Mouse (Mus musculus) MEL (cell line): ENCODE data around the gene Wrb.

Experiments used
- CHD2 ChIP-seq: IDR thresholded peaks from 2 replicates; pipeline ENCODE4 v1.6.1; 2011; ENCODE audit warnings: low read length, improper control_type of control experiment
- CTCF ChIP-seq, 3 experiments: IDR thresholded peaks in 2 of 3; conservative IDR thresholded peaks in 1 of 3; 2 replicates each; pipeline ENCODE4 v1.5.1; 2011 to 2012; ENCODE audit warnings: low read length in 3 of 3, low read depth in 2 of 3, mild to moderate bottlenecking in 2 of 3, improper control_type of control experiment in 1 of 3, inconsistent platforms in 1 of 3, mixed read lengths in 1 of 3, moderate library complexity in 1 of 3; ENCODE audit not compliant: control insufficient read depth in 1 of 3, insufficient read depth in 1 of 3, poor library complexity in 1 of 3, severe bottlenecking in 1 of 3
- ETS1 ChIP-seq: IDR thresholded peaks from 2 replicates; pipeline ENCODE4 v1.6.1; 2012; ENCODE audit warnings: low read depth, mild to moderate bottlenecking, inconsistent platforms, low read length, improper control_type of control experiment, moderate library complexity
- MAZ ChIP-seq: IDR thresholded peaks from 2 replicates; pipeline ENCODE4 v1.6.1; 2012; ENCODE audit warnings: low read depth, mild to moderate bottlenecking, inconsistent platforms, low read length, improper control_type of control experiment
- NRF1 ChIP-seq: IDR thresholded peaks from 2 replicates; pipeline ENCODE4 v1.6.1; 2014; ENCODE audit warnings: low read depth, mild to moderate bottlenecking, inconsistent platforms, low read length, improper control_type of control experiment, moderate library complexity; ENCODE audit not compliant: poor library complexity, insufficient read depth, severe bottlenecking
- POLR2A ChIP-seq, 2 experiments: IDR thresholded peaks; 2 replicates each; pipeline ENCODE4 v1.6.1; 2011 to 2012; ENCODE audit warnings: low read length in 2 of 2, mild to moderate bottlenecking in 2 of 2, control low read depth in 1 of 2, improper control_type of control experiment in 1 of 2, low read depth in 1 of 2, moderate library complexity in 1 of 2; ENCODE audit not compliant: control insufficient read depth in 1 of 2, insufficient read depth in 1 of 2, poor library complexity in 1 of 2
- POLR2AphosphoS2 ChIP-seq: IDR thresholded peaks from 2 replicates; pipeline ENCODE4 v1.6.1; 2011; ENCODE audit warnings: low read length, improper control_type of control experiment
- TAL1 ChIP-seq: IDR thresholded peaks from 2 replicates; pipeline ENCODE4 v1.6.1; 2012; ENCODE audit warnings: mild to moderate bottlenecking, inconsistent platforms, low read length, moderate library complexity, mixed read lengths
- USF2 ChIP-seq, 2 experiments: IDR thresholded peaks; 2 replicates each; pipeline ENCODE4 v1.6.1; 2011 to 2012; ENCODE audit warnings: improper control_type of control experiment in 2 of 2, low read length in 2 of 2, borderline replicate concordance in 1 of 2, inconsistent platforms in 1 of 2, low read depth in 1 of 2, mild to moderate bottlenecking in 1 of 2; ENCODE audit not compliant: insufficient read depth in 1 of 2
- ZKSCAN1 ChIP-seq: IDR thresholded peaks from 2 replicates; pipeline ENCODE4 v1.6.1; 2012; ENCODE audit warnings: low read depth, mild to moderate bottlenecking, inconsistent platforms, low read length, improper control_type of control experiment, moderate library complexity
- ZNF384 ChIP-seq: IDR thresholded peaks from 2 replicates; pipeline ENCODE4 v1.6.1; 2012; ENCODE audit warnings: low read depth, mild to moderate bottlenecking, inconsistent platforms, low read length, improper control_type of control experiment

DNA sequence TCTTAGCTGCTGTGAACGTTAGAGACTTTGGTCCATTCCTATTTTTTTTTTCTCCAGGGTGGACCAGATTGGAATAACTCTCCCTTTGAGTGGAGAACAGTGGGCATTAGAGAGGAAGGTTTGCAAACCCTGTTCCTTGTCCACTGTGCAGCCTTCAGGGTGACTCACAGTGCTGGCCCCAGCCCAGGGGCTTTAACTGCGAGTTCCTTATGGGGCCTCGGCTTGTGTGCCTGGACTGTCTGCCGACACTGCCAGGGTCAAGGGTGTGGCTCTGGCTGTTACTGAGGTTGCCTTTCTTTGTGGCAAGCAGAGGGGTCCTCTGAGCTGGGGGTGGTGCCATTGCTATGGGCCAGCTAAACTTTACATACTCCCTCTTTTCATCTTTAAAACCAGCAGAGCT lies 5.8 kb downstream of the Wrb start:
- TF ChIP-seq CTCF (IDR thresholded peaks at IDR 0.05 in 2 of 3, conservative IDR thresholded peaks at IDR 0.05 in 1 of 3; ENCODE audit: control insufficient read depth in 1 of 3, insufficient read depth in 1 of 3, low read depth in 2 of 3, low read length in 3 of 3, poor library complexity in 1 of 3, severe bottlenecking in 1 of 3) (no peak), CHD2 (no peak), ZNF384 (no peak), MAZ (no peak), TAL1 (no peak), POLR2A (IDR thresholded peaks at IDR 0.05; ENCODE audit: control insufficient read depth in 1 of 2, insufficient read depth in 1 of 2, low read depth in 1 of 2, low read length in 2 of 2, poor library complexity in 1 of 2) (no peak), ZKSCAN1 (no peak), ETS1 (no peak), POLR2AphosphoS2 (no peak), NRF1 (no peak), USF2 (IDR thresholded peaks at IDR 0.05; ENCODE audit: borderline replicate concordance in 1 of 2, insufficient read depth in 1 of 2, low read depth in 1 of 2, low read length in 2 of 2) (no peak)
